Mouse (Mus musculus): ENCODE results near the gene Sco1. TPM values are rescaled to one million over a fixed set of nuclear protein-coding genes. Genes with fewer than 3 reads are reported as not detected.

The Sco1 gene
- total and polyA plus RNA-seq, 3 experiments, result 14.1 to 32.9 TPM; not detected in 1

- peaks cover 0 to 2% of the 10 kb centered on the region in 2 experiments; a peak in 1 of 4 replicates for H3K36me3 ChIP-seq (ENCODE audit: control insufficient read depth in 1 of 2, insufficient read depth in 2 of 2, low read length in 2 of 2)
- no peak for TF ChIP-seq CHD2 (IDR thresholded peaks at IDR 0.05; ENCODE audit: low read length)
- no peak for TF ChIP-seq TCF12 (IDR thresholded peaks at IDR 0.05; ENCODE audit: low read depth, low read length)
- no peak for TF ChIP-seq NRF1 (IDR thresholded peaks at IDR 0.05; ENCODE audit: insufficient read depth, low read depth, low read length, poor library complexity, severe bottlenecking)
- no peak for TF ChIP-seq BHLHE40 (IDR thresholded peaks at IDR 0.05; ENCODE audit: borderline replicate concordance, low read depth, low read length)
- no peak for TF ChIP-seq MAFK (IDR thresholded peaks at IDR 0.05; ENCODE audit: borderline replicate concordance, low read depth, low read length)
- TF ChIP-seq ZC3H11A (IDR thresholded peaks at IDR 0.05; ENCODE audit: low read depth, low read length), result no peak
- TF ChIP-seq POLR2A (IDR thresholded peaks at IDR 0.05; ENCODE audit: control insufficient read depth in 1 of 2, insufficient read depth in 1 of 2, low read depth in 1 of 2, low read length in 2 of 2, poor library complexity in 1 of 2), result peak in 1 of 2 experiments; percentile 24; a peak in 2 of 4 replicates
- TF ChIP-seq GABPA (IDR thresholded peaks at IDR 0.05; ENCODE audit: low read depth, low read length), result no peak
- 0 out of 2 replicates have a peak, but pooled peaks have one; percentile 38 for TF ChIP-seq MXI1 (IDR thresholded peaks at IDR 0.05; ENCODE audit: low read depth, low read length)
- 0 out of 2 replicates have a peak, but pooled peaks have one; percentile 22 for TF ChIP-seq TBP (IDR thresholded peaks at IDR 0.05; ENCODE audit: low read depth, low read length)
- TF ChIP-seq CHD1 (IDR thresholded peaks at IDR 0.05; ENCODE audit: low read depth, low read length), result no peak
- no peak for TF ChIP-seq USF2 (IDR thresholded peaks at IDR 0.05; ENCODE audit: borderline replicate concordance in 1 of 2, insufficient read depth in 1 of 2, low read depth in 1 of 2, low read length in 2 of 2)
- no peak for TF ChIP-seq RAD21 (IDR thresholded peaks at IDR 0.05; ENCODE audit: low read depth, low read length)
- no peak for TF ChIP-seq TAL1 (IDR thresholded peaks at IDR 0.05; ENCODE audit: low read length)
- no peak for TF ChIP-seq RCOR1 (IDR thresholded peaks at IDR 0.05; ENCODE audit: low read depth, low read length)
- no peak for TF ChIP-seq MEF2A (IDR thresholded peaks at IDR 0.05; ENCODE audit: extremely low read depth, insufficient replicate concordance, low read depth, low read length, poor library complexity, severe bottlenecking)
- TF ChIP-seq CTCF (IDR thresholded peaks at IDR 0.05 in 2 of 3, conservative IDR thresholded peaks at IDR 0.05 in 1 of 3; ENCODE audit: control insufficient read depth in 1 of 3, insufficient read depth in 1 of 3, low read depth in 2 of 3, low read length in 3 of 3, poor library complexity in 1 of 3, severe bottlenecking in 1 of 3), result no peak; a peak in 1 of 6 replicates
- no peak for TF ChIP-seq KAT2A (conservative IDR thresholded peaks at IDR 0.05; ENCODE audit: low read depth, low read length)
- TF ChIP-seq ETS1 (IDR thresholded peaks at IDR 0.05; ENCODE audit: low read depth, low read length), result 0 out of 2 replicates have a peak, but pooled peaks have one; percentile 16
- no peak for TF ChIP-seq MAX (IDR thresholded peaks at IDR 0.05; ENCODE audit: low read length)
- TF ChIP-seq USF1 (IDR thresholded peaks at IDR 0.05; ENCODE audit: low read depth, low read length), result no peak
- TF ChIP-seq ZKSCAN1 (IDR thresholded peaks at IDR 0.05; ENCODE audit: low read depth, low read length), result no peak
- no peak for TF ChIP-seq MAZ (IDR thresholded peaks at IDR 0.05; ENCODE audit: low read depth, low read length)
- TF ChIP-seq ELF1 (IDR thresholded peaks at IDR 0.05; ENCODE audit: low read depth, low read length), result no peak
- TF ChIP-seq ZMIZ1 (IDR thresholded peaks at IDR 0.05; ENCODE audit: low read depth, low read length), result no peak
- H3K9ac ChIP-seq (ENCODE audit: control insufficient read depth, low read depth, low read length, poor library complexity, severe bottlenecking), result peak overlapping the region; percentile 34
- peaks cover 6 to 10% of the 10 kb centered on the region in 2 experiments; a peak in 3 of 4 replicates for H3K4me1 ChIP-seq (ENCODE audit: control insufficient read depth in 1 of 2, insufficient read depth in 2 of 2, low read length in 2 of 2)
- no peaks in the 10 kb centered on the region for H3K27me3 ChIP-seq (ENCODE audit: control insufficient read depth in 1 of 2, insufficient read depth in 2 of 2, low read length in 2 of 2)
- H3K27ac ChIP-seq (ENCODE audit: control insufficient read depth, low read depth, low read length), result peak overlapping the region; percentile 2; the same call in 1 of the 2 replicates
- no peaks in the 10 kb centered on the region for H3K9me3 ChIP-seq (replicated peaks; ENCODE audit: insufficient read depth, low read length)
- no peaks in the 10 kb centered on the region for H3K79me2 ChIP-seq (ENCODE audit: control insufficient read depth, insufficient read depth, low read length, poor library complexity)
- DNase-seq (ENCODE audit: low read depth, low spot score), result peak; percentile 85
- H3K4me3 ChIP-seq (ENCODE audit: control insufficient read depth in 1 of 2, insufficient read depth in 1 of 2, low read depth in 2 of 2, low read length in 2 of 2), result peak overlapping the region; percentile 43 to 54
Measured at GRCm38 (mm10) chr11:67082793-67083192, 30.3 kb downstream of the Sco1 start.

All from MEL (cell line).